Mouse (Mus musculus) megakaryocyte, embryonic 14.5 days (primary cell): ENCODE data around the gene Gm1043. TPM values are rescaled to one million over a fixed set of nuclear protein-coding genes. Genes with fewer than 3 reads are reported as not detected.
A peak's percentile ranks its signal among the peaks of the same experiment; 100 is the strongest.

Experiments
- H3K27me3 ChIP-seq: replicated peaks from 2 replicates; pipeline ENCODE3; 2012; ENCODE audit warnings: inconsistent platforms
- H3K36me3 ChIP-seq: replicated peaks from 2 replicates; pipeline ENCODE3; 2012; ENCODE audit warnings: low read length, inconsistent platforms, mixed read lengths
- H3K4me1 ChIP-seq: 2 replicates; pipeline ENCODE4 v1.6.1; 2012; ENCODE audit warnings: inconsistent platforms
- H3K4me3 ChIP-seq: replicated peaks from 2 replicates; pipeline ENCODE3; 2012; ENCODE audit warnings: moderate library complexity, mild to moderate bottlenecking, inconsistent platforms
- H3K9me3 ChIP-seq: 2 replicates; pipeline ENCODE4 v1.6.1; 2012; ENCODE audit warnings: inconsistent platforms
- FLI1 ChIP-seq: IDR thresholded peaks from 2 replicates; pipeline ENCODE4 v1.6.1; 2012; ENCODE audit warnings: low read length, inconsistent platforms, mixed read lengths
- GATA1 ChIP-seq: IDR thresholded peaks from 3 replicates; pipeline ENCODE4 v1.6.1; 2012; ENCODE audit warnings: mixed read lengths, low read length, inconsistent platforms, borderline replicate concordance
- polyA plus RNA-seq: library from polyadenylated mRNA; stranded (reverse); fragments of >175 nt; gene quantifications from 2 replicates; pipeline ENCODE4 v1.2.3, GENCODE M21; 2012; ENCODE audit warnings: low replicate concordance; ENCODE audit not compliant: insufficient read depth

The Gm1043 gene
- polyA plus RNA-seq, 1 experiment, result not detected

- no peaks in the 10 kb centered on the region for H3K9me3 ChIP-seq
- H3K27me3 ChIP-seq, result no peaks in the 10 kb centered on the region
- peak overlapping the region; percentile 10 for H3K4me3 ChIP-seq
- H3K4me1 ChIP-seq, result peaks cover 73% of the 10 kb centered on the region
- TF ChIP-seq GATA1, result no peak
- TF ChIP-seq FLI1, result no peak
- H3K36me3 ChIP-seq, result no peaks in the 10 kb centered on the region
Observed at GRCm38 (mm10) chr5:37047206-37047915, 37.8 kb upstream of the Gm1043 start.

- H3K9me3 ChIP-seq, result no peaks in the 10 kb centered on the region
- H3K4me1 ChIP-seq, result peaks cover 68% of the 10 kb centered on the region
- no peaks in the 10 kb centered on the region for H3K27me3 ChIP-seq
- TF ChIP-seq GATA1 (no peak), FLI1 (no peak; the same call in 1 of the 2 replicates)
- no peaks in the 10 kb centered on the region for H3K36me3 ChIP-seq
- peak overlapping the region; percentile 44 for H3K4me3 ChIP-seq
Observed at GRCm38 (mm10) chr5:37047992-37048391, 37.2 kb upstream of the Gm1043 start.

- TF ChIP-seq GATA1 (no peak), FLI1 (no peak)
- Histone ChIP-seq H3K36me3 (no peaks in the 10 kb centered on the region), H3K9me3 (no peaks in the 10 kb centered on the region), H3K27me3 (peaks cover 2% of the 10 kb centered on the region), H3K4me1 (peaks cover 58% of the 10 kb centered on the region), H3K4me3 (no peak overlapping the region)
Observed at GRCm38 (mm10) chr5:37049111-37049510, 36.1 kb upstream of the Gm1043 start.

- peaks cover 45% of the 10 kb centered on the region for H3K4me1 ChIP-seq
- no peaks in the 10 kb centered on the region for H3K9me3 ChIP-seq
- TF ChIP-seq GATA1 (no peak), FLI1 (no peak)
- H3K4me3 ChIP-seq, result peak overlapping the region; percentile 83
- peaks cover 2% of the 10 kb centered on the region for H3K27me3 ChIP-seq
- no peaks in the 10 kb centered on the region for H3K36me3 ChIP-seq
Observed at GRCm38 (mm10) chr5:37050521-37051373, 34.4 kb upstream of the Gm1043 start.

- peak overlapping the region; percentile 83 for H3K4me3 ChIP-seq
- no peaks in the 10 kb centered on the region for H3K36me3 ChIP-seq
- H3K9me3 ChIP-seq, result no peaks in the 10 kb centered on the region
- H3K27me3 ChIP-seq, result peaks cover 2% of the 10 kb centered on the region
- TF ChIP-seq GATA1, result no peak
- TF ChIP-seq FLI1, result no peak
- H3K4me1 ChIP-seq, result peaks cover 45% of the 10 kb centered on the region
Observed at GRCm38 (mm10) chr5:37051374-37052100, 33.6 kb upstream of the Gm1043 start.

- Histone ChIP-seq H3K27me3 (peaks cover 7% of the 10 kb centered on the region), H3K4me1 (peaks cover 32% of the 10 kb centered on the region), H3K4me3 (no peak overlapping the region), H3K9me3 (no peaks in the 10 kb centered on the region), H3K36me3 (no peaks in the 10 kb centered on the region)
- TF ChIP-seq GATA1 (no peak), FLI1 (no peak)
Observed at GRCm38 (mm10) chr5:37052846-37053245, 32.3 kb upstream of the Gm1043 start.

- TF ChIP-seq GATA1 (no peak), FLI1 (no peak)
- Histone ChIP-seq H3K4me3 (no peak overlapping the region), H3K36me3 (no peaks in the 10 kb centered on the region), H3K4me1 (peaks cover 18% of the 10 kb centered on the region), H3K27me3 (peaks cover 19% of the 10 kb centered on the region), H3K9me3 (no peaks in the 10 kb centered on the region)
Observed at GRCm38 (mm10) chr5:37055789-37056188, 29.4 kb upstream of the Gm1043 start.

- Histone ChIP-seq H3K4me3 (no peak overlapping the region), H3K4me1 (peaks cover 11% of the 10 kb centered on the region), H3K27me3 (peaks cover 22% of the 10 kb centered on the region), H3K9me3 (no peaks in the 10 kb centered on the region), H3K36me3 (no peaks in the 10 kb centered on the region)
- TF ChIP-seq GATA1 (no peak), FLI1 (no peak)
Observed at GRCm38 (mm10) chr5:37056471-37056870, 28.7 kb upstream of the Gm1043 start.

GRCm38 (mm10) chr5:37061612-37062011, 23.6 kb upstream of the Gm1043 start:
- Histone ChIP-seq H3K4me1 (peaks cover 5% of the 10 kb centered on the region; the same call in 1 of the 2 replicates), H3K36me3 (no peaks in the 10 kb centered on the region), H3K9me3 (no peaks in the 10 kb centered on the region), H3K4me3 (no peak overlapping the region), H3K27me3 (peaks cover 32% of the 10 kb centered on the region)
- TF ChIP-seq GATA1, result no peak
- TF ChIP-seq FLI1, result no peak
